Mouse (Mus musculus) adipose tissue, adult 10 weeks (tissue): ENCODE results near the gene Nsun6. TPM values are rescaled to one million over a fixed set of nuclear protein-coding genes. Genes with fewer than 3 reads are reported as not detected.

Experiments
- polyA plus RNA-seq: library from polyadenylated mRNA; stranded (reverse); fragments of 350-450 nt; fragmentation: Illumina TruSeq; extraction: RNeasy Lipid Tissue Mini Kit (QIAGEN cat#74804); gene quantifications from one replicate; pipeline ENCODE4 v1.2.3, GENCODE M21; 2014; ENCODE audit warnings: low read depth, low replicate concordance

Gene Nsun6
- 6.6 TPM for polyA plus RNA-seq

DNA sequence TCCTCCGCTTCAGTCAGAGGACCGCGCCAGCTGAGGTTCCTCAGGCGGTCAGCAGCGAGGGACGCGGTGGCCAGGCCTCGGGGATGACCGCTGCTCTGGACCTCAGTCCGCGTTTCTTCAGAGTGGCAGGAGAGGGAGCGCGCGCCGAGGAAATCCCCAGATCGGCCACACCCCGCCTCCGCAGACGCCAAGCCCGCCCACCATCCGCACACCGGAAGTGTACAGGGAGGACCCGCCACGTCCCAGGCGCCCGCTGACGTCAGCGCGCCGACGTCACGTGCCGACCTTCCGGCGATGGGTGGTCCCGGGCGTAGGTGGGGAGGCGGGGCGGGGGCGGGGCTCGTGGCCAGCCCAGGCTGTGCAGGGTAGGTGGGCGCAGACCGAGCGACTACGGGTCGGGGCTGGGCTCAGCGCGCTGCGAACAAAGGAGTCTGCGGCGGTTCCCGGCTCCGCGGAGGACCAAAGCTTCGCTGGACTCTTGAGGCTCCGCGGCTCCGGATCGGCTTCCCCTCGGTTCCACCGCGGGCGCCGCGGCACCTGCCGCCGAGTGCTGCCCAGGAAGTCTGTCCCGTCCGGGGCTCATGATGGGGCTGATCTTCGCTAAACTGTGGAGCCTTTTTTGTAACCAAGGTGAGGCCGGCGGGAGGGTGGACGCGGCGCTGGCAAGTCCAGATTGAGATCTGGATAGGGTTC, at the start of gene Nsun6:
Nsun6 (minus strand) TSS at position 125 of the 693 bp plus-strand sequence.

DNA sequence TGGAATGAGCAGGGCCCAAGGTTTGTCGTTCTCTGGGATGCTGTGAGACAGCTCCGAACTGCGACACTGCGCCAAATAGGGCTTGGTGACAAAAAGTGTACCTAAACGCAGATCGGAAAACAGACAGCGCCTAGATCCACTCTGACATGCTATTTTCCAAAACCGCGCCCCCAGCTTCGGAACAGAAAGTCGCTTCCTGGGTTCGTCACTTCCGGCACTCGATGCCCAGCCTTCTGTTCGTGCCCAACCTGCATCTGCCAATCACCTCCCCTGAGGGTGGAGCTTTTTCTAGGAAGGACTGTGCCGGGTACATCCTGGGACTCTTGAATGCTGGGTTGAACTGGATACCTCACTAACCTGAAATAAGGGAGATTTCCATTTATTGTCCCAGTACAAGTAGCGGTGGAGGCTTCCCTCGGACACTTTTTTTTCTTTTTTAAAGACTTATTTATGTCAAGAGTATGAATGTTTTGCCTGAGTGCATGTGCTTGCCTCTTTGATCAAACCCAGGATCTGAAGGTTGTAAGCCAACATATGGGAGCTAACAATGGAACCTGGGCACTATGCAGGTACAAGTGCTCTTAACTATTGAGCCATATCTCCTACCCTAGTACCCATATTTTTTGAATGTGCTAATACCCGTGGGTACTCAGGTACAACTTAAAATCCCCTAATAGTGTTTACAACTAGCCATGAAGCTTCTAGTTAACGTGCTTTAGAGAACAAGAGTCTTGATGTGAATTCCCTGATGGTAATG, 5.6 kb downstream of the Nsun6 start, which contains the start of gene Arl5b:
Arl5b (plus strand) TSS at position 279 of the 757 bp plus-strand sequence.

Other genes with a start within 250 kb of the Nsun6 start
- 12.6 TPM for gene Arl5b, start 5.7 kb downstream of the Nsun6 start, polyA plus RNA-seq